Mouse (Mus musculus): ENCODE results near the gene Rasd1.

- no peak for TF ChIP-seq CTCF (IDR thresholded peaks at IDR 0.05; ENCODE audit: low read depth)
- no peak for TF ChIP-seq EP300 (optimal IDR thresholded peaks at IDR 0.05)
These were observed 1.2 kb downstream of the Rasd1 start for GRCm38 (mm10) chr11:59963364-59964162.

Data from stomach, postnatal 0 days (tissue).